Mouse (Mus musculus): ENCODE results near the gene Ttc5.

GRCm38 (mm10) chr14:50826579-50826978, 41.3 kb upstream of the Ttc5 start:
- no peak for TF ChIP-seq POLR2A (IDR thresholded peaks at IDR 0.05; ENCODE audit: extremely low read depth, insufficient read depth, low read length)
- TF ChIP-seq CTCF (IDR thresholded peaks at IDR 0.05; ENCODE audit: low read depth, low read length) = no peak

Data from liver, adult 2 months (tissue).